Mouse (Mus musculus) heart, adult 2 months (tissue): ENCODE results near the gene Apobr. TPM values are rescaled to one million over a fixed set of nuclear protein-coding genes. Genes with fewer than 3 reads are reported as not detected.

ENCODE experiments used
- DNase-seq, 2 experiments: peaks; one replicate each; pipeline ENCODE4 v3.0.0; 2021
- H3K27ac ChIP-seq: fragments of 200-600 bp; 2 replicates; pipeline ENCODE4 v1.8.1; 2022
- H3K27me3 ChIP-seq: fragments of 200-500 bp; 2 replicates; pipeline ENCODE4 v1.6.1; 2012; ENCODE audit warnings: mild to moderate bottlenecking, low read length, inconsistent platforms, mixed read lengths; ENCODE audit not compliant: control insufficient read depth, insufficient read depth
- H3K36me3 ChIP-seq: fragments of 200-500 bp; 2 replicates; pipeline ENCODE4 v1.6.1; 2012; ENCODE audit warnings: low read length, inconsistent platforms; ENCODE audit not compliant: control insufficient read depth, insufficient read depth
- H3K4me1 ChIP-seq: fragments of 200-500 bp; 2 replicates; pipeline ENCODE4 v1.6.1; 2011; ENCODE audit warnings: low read length; ENCODE audit not compliant: control insufficient read depth, insufficient read depth
- H3K4me3 ChIP-seq: fragments of 200-600 bp; 2 replicates; pipeline ENCODE4 v1.8.1; 2022
- H3K79me2 ChIP-seq: fragments of 200-500 bp; replicated peaks from 2 replicates; pipeline ENCODE4 v1.6.1; 2012; ENCODE audit warnings: mild to moderate bottlenecking, inconsistent platforms, low read length, moderate library complexity, mixed read lengths; ENCODE audit not compliant: control insufficient read depth, insufficient read depth
- H3K9ac ChIP-seq: fragments of 200-500 bp; 2 replicates; pipeline ENCODE4 v1.6.1; 2012; ENCODE audit warnings: low read depth, mild to moderate bottlenecking, control low read depth, inconsistent platforms, low read length, mixed read lengths
- CTCF ChIP-seq: fragments of 200-600 bp; IDR thresholded peaks from 2 replicates; pipeline ENCODE4 v1.8.1; 2022; ENCODE audit warnings: antibody characterized with exemption, mild to moderate bottlenecking, moderate library complexity
- EP300 ChIP-seq: fragments of 200-500 bp; IDR thresholded peaks from 2 replicates; pipeline ENCODE4 v1.6.1; 2011; ENCODE audit warnings: low read depth, low read length, control low read depth; ENCODE audit not compliant: insufficient read depth
- POLR2A ChIP-seq: fragments of 200-500 bp; IDR thresholded peaks from 2 replicates; pipeline ENCODE4 v1.6.1; 2011; ENCODE audit warnings: mild to moderate bottlenecking, low read depth, low read length, control low read depth; ENCODE audit not compliant: insufficient read depth
- WGBS: fragments of 180-500 bp; shearing (Covaris S2); methylation state at CpG from one replicate; pipeline ENCODE4 v1.1.7; 2018; 5-methylcytosine and 5-hydroxymethylcytosine counted together
- intact Hi-C: fragments of 180-260 bp; cut with DNase I; formaldehyde crosslinking; loops from one replicate; pipeline ENCODE4 v1.15.1; 2025
- polyA plus RNA-seq: library from polyadenylated mRNA; depleted of rRNA; stranded (reverse); fragments of >200 nt; gene quantifications from 2 replicates; pipeline ENCODE4 v1.2.3, GENCODE M21; 2012
- total RNA-seq, 2 experiments: library from RNA; stranded (reverse); gene quantifications; 2 replicates each; pipeline ENCODE4 v1.2.3; 2021

The Apobr gene
- total and polyA plus RNA-seq, 3 experiments, result 0.32 to 1.1 (median 0.39) TPM

DNA sequence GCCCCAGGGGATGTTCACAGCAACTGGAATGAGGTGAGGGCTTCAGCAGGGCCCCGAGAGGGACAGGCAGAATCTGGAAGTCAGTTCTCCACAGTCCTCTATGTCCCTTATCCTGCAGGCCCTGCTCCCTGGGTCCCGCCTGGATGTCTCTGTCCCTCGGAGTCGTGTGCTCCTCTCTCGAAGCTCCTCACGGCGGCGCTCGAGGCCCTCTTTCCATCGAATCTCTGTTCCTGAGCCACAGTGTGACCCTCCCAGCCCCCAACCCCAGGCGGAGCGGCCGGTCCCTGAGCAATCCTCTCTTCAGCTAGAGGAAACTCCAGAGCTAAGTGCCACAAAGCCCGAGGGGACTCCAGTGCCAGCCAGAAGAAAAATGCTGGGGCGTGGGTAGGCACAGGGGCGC, 3.0 kb downstream of the Apobr start:
- TF ChIP-seq EP300 (no peak), CTCF (peak; percentile 48)
- Histone ChIP-seq H3K4me1 (no peaks in the 10 kb centered on the region), H3K36me3 (no peaks in the 10 kb centered on the region), H3K27ac (no peak overlapping the region), H3K79me2 (no peaks in the 10 kb centered on the region), H3K27me3 (no peaks in the 10 kb centered on the region), H3K9ac (no peak overlapping the region), H3K4me3 (no peak overlapping the region)
- intact Hi-C loops, result loop anchor here (10.0 kb wide), 1 partner anchor 617 kb away; the partner anchor contains the start of genes Mylpf and Tbc1d10b
- DNase-seq, result peak; percentile 31 to 47
- 19% methylated on average over 16 of the region's 16 CpGs for WGBS

DNA sequence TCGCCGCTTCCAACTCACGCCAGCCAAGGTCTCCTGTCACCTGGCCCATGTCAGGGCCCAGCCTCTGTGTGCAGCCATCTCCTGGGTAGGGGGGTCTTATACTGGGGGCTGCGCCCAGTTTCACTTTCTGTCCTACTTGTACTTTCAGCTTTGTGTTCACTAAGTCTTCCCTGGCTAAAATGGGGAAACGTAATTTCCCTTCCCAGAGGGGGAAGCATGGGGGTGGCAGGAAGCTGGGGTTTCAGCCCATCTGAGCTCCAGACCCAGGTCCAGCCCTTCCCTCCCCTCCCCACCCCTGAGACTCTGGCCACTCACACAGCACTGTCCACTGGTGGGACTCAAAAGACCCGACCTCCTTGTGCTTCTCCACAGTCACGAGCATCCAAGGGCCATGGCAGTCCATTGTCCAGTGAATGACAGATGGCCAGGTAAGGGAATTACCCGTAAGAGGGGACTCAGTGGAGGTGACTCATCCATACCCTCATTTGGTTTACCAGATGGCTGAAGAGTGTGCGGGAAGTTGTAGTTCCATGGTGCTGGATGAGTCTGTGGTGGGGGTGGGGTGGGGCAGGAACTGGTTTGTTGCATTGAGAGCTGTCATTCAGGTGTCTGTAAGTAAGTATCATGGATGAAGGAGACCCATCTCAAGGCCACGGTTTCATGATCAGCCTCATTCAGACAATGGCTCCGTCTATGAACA, 10.3 kb downstream of the Apobr start, which contains the start of gene Il27:
Gene Il27 (minus strand): TSS at position 80 of the 700 bp plus-strand sequence.
- H3K27ac ChIP-seq, result no peak within 1 kb of the TSS
- H3K4me3 ChIP-seq, result no peak within 1 kb of the TSS
- WGBS, result 70% methylated on average over 11 of the region's 11 CpGs
- no peaks in the 10 kb centered on the region for H3K36me3 ChIP-seq
- no peak for TF ChIP-seq EP300
- no peak for TF ChIP-seq POLR2A
- no peak for TF ChIP-seq CTCF
- no peaks in the 10 kb centered on the region for H3K27me3 ChIP-seq
- H3K9ac ChIP-seq, result no peak within 1 kb of the TSS
- DNase-seq, result no peak
- no peaks in the 10 kb centered on the region for H3K4me1 ChIP-seq
- no peaks in the 10 kb centered on the region for H3K79me2 ChIP-seq
- intact Hi-C loops, result no loop called here

DNA sequence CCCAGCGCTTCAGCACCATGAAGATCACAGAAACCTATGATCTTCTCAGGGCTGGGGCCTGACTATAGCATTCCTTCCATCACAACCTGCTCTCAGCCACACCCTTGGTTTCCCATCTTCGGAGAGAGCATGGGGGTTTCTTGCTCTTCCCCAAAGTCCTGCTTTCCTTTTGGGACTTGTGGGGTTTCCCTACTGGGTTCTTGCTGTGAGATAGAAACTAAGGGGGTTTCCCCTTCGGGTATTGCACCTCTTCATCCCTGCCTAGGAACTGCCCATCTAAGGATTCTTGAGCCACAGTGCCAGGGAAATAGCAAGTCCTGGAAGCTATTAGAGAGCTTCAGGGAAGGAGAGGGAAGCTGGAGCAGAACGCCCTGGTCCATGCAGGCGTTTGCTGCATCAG, 11.1 kb downstream of the Apobr start:
- Histone ChIP-seq H3K4me3 (no peak overlapping the region), H3K27ac (no peak overlapping the region), H3K36me3 (no peaks in the 10 kb centered on the region), H3K79me2 (no peaks in the 10 kb centered on the region), H3K27me3 (no peaks in the 10 kb centered on the region), H3K9ac (no peak overlapping the region), H3K4me1 (no peaks in the 10 kb centered on the region)
- TF ChIP-seq CTCF (no peak), EP300 (no peak), POLR2A (no peak)
- WGBS, result 78% methylated on average over 5 of the region's 5 CpGs
- intact Hi-C loops, result no loop called here
- DNase-seq, result no peak

DNA sequence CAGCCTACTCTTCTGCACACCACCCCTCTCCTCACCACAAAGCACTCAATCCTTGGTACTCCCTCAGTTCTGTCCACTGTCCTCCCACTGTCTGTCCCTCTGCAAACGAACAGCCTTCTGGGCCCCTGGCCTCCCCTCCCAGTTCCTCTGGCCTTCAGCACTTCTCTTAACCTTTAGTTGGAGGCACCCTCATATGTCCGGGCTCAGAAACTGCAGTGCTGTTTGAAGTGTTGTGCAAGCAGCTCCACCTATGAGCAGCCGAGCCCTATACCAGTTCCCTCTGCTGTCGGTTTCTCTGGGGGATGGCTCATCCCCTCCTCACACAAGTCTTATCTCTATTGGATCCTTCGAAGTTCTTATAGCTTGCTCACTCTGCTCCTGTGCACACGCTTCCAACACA, 11.7 kb downstream of the Apobr start:
- WGBS, result 57% methylated on average over 6 of the region's 6 CpGs
- no peak for DNase-seq
- intact Hi-C loops, result no loop called here

DNA sequence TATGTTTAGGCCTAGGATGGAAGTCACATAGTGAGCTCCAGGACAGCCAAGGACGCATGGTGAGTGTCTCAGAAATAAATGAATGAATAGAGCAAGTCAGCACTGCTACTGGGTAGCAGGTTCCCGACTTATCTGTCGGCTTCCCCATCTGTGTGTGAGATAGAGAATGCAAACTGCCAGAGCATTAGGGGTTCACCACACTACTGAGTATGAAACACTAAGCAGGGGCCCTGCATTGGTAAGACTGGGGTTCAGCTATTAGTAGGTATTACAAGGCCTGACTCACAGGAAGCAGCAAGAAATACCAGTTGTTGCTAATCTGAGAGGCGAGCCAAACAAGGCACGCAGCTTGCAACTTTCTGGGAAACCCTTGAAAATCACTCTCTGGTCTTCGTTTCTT, 14.2 kb downstream of the Apobr start:
- Histone ChIP-seq H3K36me3 (no peaks in the 10 kb centered on the region), H3K79me2 (no peaks in the 10 kb centered on the region), H3K27me3 (no peaks in the 10 kb centered on the region), H3K4me1 (no peaks in the 10 kb centered on the region), H3K9ac (no peak overlapping the region; the same call in 1 of the 2 replicates), H3K27ac (no peak overlapping the region), H3K4me3 (no peak overlapping the region)
- TF ChIP-seq CTCF (no peak), EP300 (no peak), POLR2A (no peak)
- intact Hi-C loops, result no loop called here
- no peak for DNase-seq
- WGBS, result 61% methylated on average over 6 of the region's 6 CpGs

More for the DNA sequence above, 11.7 kb downstream of the Apobr start:
- H3K4me3 ChIP-seq, result no peak overlapping the region
- H3K79me2 ChIP-seq, result no peaks in the 10 kb centered on the region
- H3K4me1 ChIP-seq, result no peaks in the 10 kb centered on the region
- H3K27me3 ChIP-seq, result no peaks in the 10 kb centered on the region
- TF ChIP-seq POLR2A (no peak), CTCF (no peak), EP300 (no peak)
- no peak overlapping the region for H3K27ac ChIP-seq
- no peak overlapping the region for H3K9ac ChIP-seq
- no peaks in the 10 kb centered on the region for H3K36me3 ChIP-seq

DNA sequence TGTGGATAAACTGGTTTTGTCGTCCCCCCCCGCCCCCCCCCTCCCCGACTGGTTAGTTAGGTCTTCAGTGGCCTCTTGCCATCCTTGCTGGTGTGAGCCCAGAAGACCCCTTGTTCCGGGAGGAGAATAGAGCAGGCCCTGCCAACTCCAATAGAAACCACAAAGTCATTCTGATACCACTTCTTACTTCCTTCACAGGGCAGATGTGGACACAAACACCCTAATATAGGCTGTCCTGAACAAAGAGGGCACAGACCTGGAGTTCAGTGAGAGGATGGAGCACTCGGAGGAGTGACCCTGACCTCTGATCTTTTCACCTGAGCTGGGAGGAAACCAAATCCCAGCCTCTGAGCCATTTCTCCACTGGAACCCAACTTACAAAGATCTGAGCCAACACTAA, 17.2 kb downstream of the Apobr start:
- Histone ChIP-seq H3K4me1 (no peaks in the 10 kb centered on the region), H3K27ac (no peak overlapping the region), H3K79me2 (no peaks in the 10 kb centered on the region), H3K4me3 (no peak overlapping the region), H3K36me3 (no peaks in the 10 kb centered on the region), H3K27me3 (no peaks in the 10 kb centered on the region), H3K9ac (no peak overlapping the region)
- intact Hi-C loops, result no loop called here
- TF ChIP-seq CTCF (no peak), EP300 (no peak), POLR2A (no peak)
- no peak for DNase-seq
- WGBS, result 34% methylated on average over 5 of the region's 5 CpGs
